Mouse (Mus musculus) monocyte, adult 59 days (primary cell): Measurements from ENCODE around the gene Chrm2. TPM values are rescaled to one million over a fixed set of nuclear protein-coding genes. Genes with fewer than 3 reads are reported as not detected.

Source experiments
- total RNA-seq, 2 experiments: library from RNA; stranded (reverse); gene quantifications; one replicate each; pipeline ENCODE4 v1.2.4; 2023

Gene Chrm2
- under 1 TPM in 1 of 2 experiments, not detected in 1; 0.08 TPM for total RNA-seq

DNA sequence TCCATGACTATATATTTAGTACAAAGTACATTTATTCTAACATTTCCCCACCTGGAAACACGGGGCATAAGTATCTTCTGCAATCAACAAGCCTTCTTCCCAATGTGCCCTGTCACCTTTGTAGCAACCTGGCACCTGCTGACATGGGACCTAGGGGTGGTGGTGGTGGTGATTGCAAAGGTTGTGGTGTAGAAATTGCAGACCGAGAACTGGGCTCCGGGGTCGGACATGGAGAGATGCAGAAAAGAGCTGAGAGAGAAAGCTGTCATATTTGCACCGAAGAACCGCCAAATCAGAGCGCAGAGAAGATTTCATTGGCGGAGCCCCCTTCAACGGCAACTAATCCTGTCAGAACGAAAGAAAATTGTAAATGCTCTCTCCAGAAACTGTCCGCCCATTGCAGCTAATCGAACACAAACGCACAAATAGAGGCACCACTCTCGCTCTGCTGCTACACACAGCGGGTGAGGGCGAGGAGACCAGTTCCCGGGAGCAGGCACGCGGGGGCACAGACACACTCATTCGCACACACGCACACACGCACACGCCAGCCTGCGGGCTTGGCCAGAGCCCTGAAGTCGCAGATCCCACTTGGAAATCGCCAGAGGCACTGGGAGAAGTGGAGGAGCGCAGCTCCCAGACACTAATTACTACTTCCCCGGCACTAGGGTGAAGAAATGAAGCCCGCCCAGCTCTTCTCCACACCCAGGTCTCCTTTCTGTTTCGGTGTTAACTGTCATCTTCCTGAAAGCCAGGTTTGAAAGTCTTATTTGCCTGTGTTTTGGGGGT, at the start of gene Chrm2:
Chrm2 (plus strand) TSS at position 473 of the 789 bp plus-strand sequence.

